25 mouse cellular contexts compared by ENCODE assay signal in genomic region chr14:80329651-80330050, GRCm38 (mm10).
DNase-seq lines count a peak whose midpoint lies in the region; ATAC-seq lines count a peak whose summit lies in the region.
"Had no signal": no experiment of that assay in that cellular context is flagged by ENCODE, and none has a peak within 500 bp of the region (broad histone marks: within the 10 kb centered on the region; RNA-seq: fewer than 3 reads in every experiment).

No protein-coding gene starts in this region.

- H3K27me3 ChIP-seq in midbrain, embryonic 10.5 days (ENCODE audit: low read depth, poor library complexity, severe bottlenecking) = peaks cover 56% of the 10 kb centered on the region
- no peaks in the 10 kb centered on the region for H3K27me3 ChIP-seq in midbrain, embryonic 16.5 days (ENCODE audit: control insufficient read depth, insufficient read depth, low read depth, low read length)
- no peaks in the 10 kb centered on the region for H3K27me3 ChIP-seq in kidney, embryonic 16.5 days (ENCODE audit: insufficient read depth, low read length)
- H3K27me3 ChIP-seq: embryonic facial prominence, embryonic 13.5 days; forebrain, embryonic 12.5 days; forebrain, embryonic 15.5 days; heart, embryonic 12.5 days; heart, embryonic 15.5 days; hindbrain, embryonic 15.5 days had no signal

- no peak overlapping the region for H3K9ac ChIP-seq in midbrain, embryonic 16.5 days (ENCODE audit: low read depth, low read length)
- H3K9ac ChIP-seq in kidney, embryonic 16.5 days (replicated peaks; ENCODE audit: low read length) = no peak overlapping the region
- H3K9ac ChIP-seq: embryonic facial prominence, embryonic 13.5 days; forebrain, embryonic 12.5 days; forebrain, embryonic 15.5 days; heart, embryonic 12.5 days; heart, embryonic 15.5 days; hindbrain, embryonic 15.5 days had no signal

- 3% methylated on average over 2 of the region's 2 CpGs for WGBS in midbrain, embryonic 10.5 days
- WGBS in midbrain, embryonic 16.5 days = 17% methylated on average over 2 of the region's 2 CpGs
- 45% methylated on average over 2 of the region's 2 CpGs for WGBS in kidney, embryonic 16.5 days

- no peak overlapping the region for H3K27ac ChIP-seq in midbrain, embryonic 10.5 days (replicated peaks)
- H3K27ac ChIP-seq in midbrain, embryonic 16.5 days (ENCODE audit: low read length) = no peak overlapping the region
- no peak overlapping the region for H3K27ac ChIP-seq in kidney, embryonic 16.5 days (ENCODE audit: low read length)
- H3K27ac ChIP-seq: embryonic facial prominence, embryonic 10.5 days; embryonic facial prominence, embryonic 13.5 days; forebrain, embryonic 12.5 days; forebrain, embryonic 15.5 days; heart, embryonic 15.5 days; hindbrain, embryonic 15.5 days had no signal

- H3K9me3 ChIP-seq in midbrain, embryonic 10.5 days (replicated peaks) = no peaks in the 10 kb centered on the region
- H3K9me3 ChIP-seq in midbrain, embryonic 16.5 days (replicated peaks; ENCODE audit: control insufficient read depth, low read length, poor library complexity, severe bottlenecking) = no peaks in the 10 kb centered on the region
- no peaks in the 10 kb centered on the region for H3K9me3 ChIP-seq in kidney, embryonic 16.5 days (ENCODE audit: low read length)
- H3K9me3 ChIP-seq: embryonic facial prominence, embryonic 10.5 days; embryonic facial prominence, embryonic 13.5 days; forebrain, embryonic 12.5 days; forebrain, embryonic 15.5 days; heart, embryonic 12.5 days; heart, embryonic 15.5 days; hindbrain, embryonic 15.5 days had no signal

- peaks cover 32% of the 10 kb centered on the region for H3K4me1 ChIP-seq in midbrain, embryonic 10.5 days
- H3K4me1 ChIP-seq in midbrain, embryonic 16.5 days (ENCODE audit: control insufficient read depth, insufficient read depth, low read length) = no peaks in the 10 kb centered on the region
- no peaks in the 10 kb centered on the region for H3K4me1 ChIP-seq in kidney, embryonic 16.5 days (ENCODE audit: insufficient read depth, low read length)
- H3K4me1 ChIP-seq: forebrain, embryonic 15.5 days; heart, embryonic 12.5 days; heart, embryonic 15.5 days; hindbrain, embryonic 15.5 days had no signal

- H3K36me3 ChIP-seq in midbrain, embryonic 10.5 days = no peaks in the 10 kb centered on the region
- no peaks in the 10 kb centered on the region for H3K36me3 ChIP-seq in midbrain, embryonic 16.5 days (ENCODE audit: control insufficient read depth, insufficient read depth, low read length)
- no peaks in the 10 kb centered on the region for H3K36me3 ChIP-seq in kidney, embryonic 16.5 days (ENCODE audit: insufficient read depth, low read length)
- H3K36me3 ChIP-seq: embryonic facial prominence, embryonic 10.5 days; embryonic facial prominence, embryonic 13.5 days; forebrain, embryonic 12.5 days; forebrain, embryonic 15.5 days; heart, embryonic 12.5 days; heart, embryonic 15.5 days; hindbrain, embryonic 15.5 days had no signal

- no peak overlapping the region for H3K4me2 ChIP-seq in midbrain, embryonic 16.5 days (ENCODE audit: low read length)
- H3K4me2 ChIP-seq in kidney, embryonic 16.5 days (replicated peaks; ENCODE audit: low read depth, low read length) = no peak overlapping the region
- H3K4me2 ChIP-seq: embryonic facial prominence, embryonic 13.5 days; forebrain, embryonic 12.5 days; forebrain, embryonic 15.5 days; heart, embryonic 12.5 days; heart, embryonic 15.5 days; hindbrain, embryonic 15.5 days had no signal

- DNase-seq in midbrain, embryonic 10.5 days (ENCODE audit: low spot score) = peak; percentile 40
- peak; percentile 83 for DNase-seq in embryo, embryonic 10 days (ENCODE audit: low spot score)
- peak; percentile 28 for DNase-seq in embryo, embryonic 11 days
- DNase-seq in yolk sac, embryonic 10.5 days (ENCODE audit: low spot score) = peak; percentile 4
- DNase-seq in natural killer cell, adult 2 months (ENCODE audit: low spot score in 2 of 2) = no peak
- DNase-seq: adrenal gland, adult 2 months; adrenal gland, postnatal 14 days; cerebellum, adult 18-20 months; cerebellum, adult 9-10 months; cerebellum, postnatal 14 days; gastrocnemius, postnatal 25 days; heart, postnatal 10 days; heart, postnatal 36 days had no signal

- no peak for ATAC-seq in midbrain, embryonic 16.5 days
- no peak for ATAC-seq in kidney, embryonic 16.5 days (ENCODE audit: low FRiP score, low TSS enrichment)
- ATAC-seq: CD4-positive, CD25-positive, alpha-beta regulatory T cell, adult 4 months; forebrain, embryonic 15.5 days; intestine, postnatal 0 days had no signal

- no peak overlapping the region for H3K4me3 ChIP-seq in midbrain, embryonic 10.5 days
- no peak overlapping the region for H3K4me3 ChIP-seq in midbrain, embryonic 16.5 days (ENCODE audit: low read depth, low read length)
- H3K4me3 ChIP-seq in kidney, embryonic 16.5 days (ENCODE audit: low read length) = no peak overlapping the region
- H3K4me3 ChIP-seq: embryonic facial prominence, embryonic 10.5 days; embryonic facial prominence, embryonic 13.5 days; erythroblast, embryonic 14.5 days; forebrain, embryonic 12.5 days; forebrain, embryonic 15.5 days; heart, embryonic 12.5 days; heart, embryonic 15.5 days; hindbrain, embryonic 15.5 days had no signal

Comparison
In these comparisons a context has a peak if more than half of its experiments do, and no peak if none do; other contexts are left out.
1. DNase-seq: peak in midbrain, embryonic 10.5 days (single experiment), embryo, embryonic 10 days (single experiment), embryo, embryonic 11 days (single experiment) and yolk sac, embryonic 10.5 days (single experiment); none in natural killer cell, adult 2 months (0 of 2).